Mouse (Mus musculus): ENCODE measurements at regions not wholly inside any gene's neighbourhood (a gene's known extent, or its start where the extent isn't known, plus 50 kb on each side); places are given as distances from the start of the nearest gene placed in this dataset.

GRCm38 (mm10) chr8:41561995-41562394, 145.1 kb upstream of the Frg1 start:
- TF ChIP-seq CTCF (IDR thresholded peaks at IDR 0.05; ENCODE audit: borderline replicate concordance, insufficient read depth, low read depth, low read length) = no peak
- TF ChIP-seq POLR2A (IDR thresholded peaks at IDR 0.05; ENCODE audit: borderline replicate concordance, insufficient read depth, low read length) = no peak

Measured in cerebellum, adult 2 months (tissue).